Comparison of ENCODE assay signal across 11 mouse cellular contexts in the genomic region with DNA sequence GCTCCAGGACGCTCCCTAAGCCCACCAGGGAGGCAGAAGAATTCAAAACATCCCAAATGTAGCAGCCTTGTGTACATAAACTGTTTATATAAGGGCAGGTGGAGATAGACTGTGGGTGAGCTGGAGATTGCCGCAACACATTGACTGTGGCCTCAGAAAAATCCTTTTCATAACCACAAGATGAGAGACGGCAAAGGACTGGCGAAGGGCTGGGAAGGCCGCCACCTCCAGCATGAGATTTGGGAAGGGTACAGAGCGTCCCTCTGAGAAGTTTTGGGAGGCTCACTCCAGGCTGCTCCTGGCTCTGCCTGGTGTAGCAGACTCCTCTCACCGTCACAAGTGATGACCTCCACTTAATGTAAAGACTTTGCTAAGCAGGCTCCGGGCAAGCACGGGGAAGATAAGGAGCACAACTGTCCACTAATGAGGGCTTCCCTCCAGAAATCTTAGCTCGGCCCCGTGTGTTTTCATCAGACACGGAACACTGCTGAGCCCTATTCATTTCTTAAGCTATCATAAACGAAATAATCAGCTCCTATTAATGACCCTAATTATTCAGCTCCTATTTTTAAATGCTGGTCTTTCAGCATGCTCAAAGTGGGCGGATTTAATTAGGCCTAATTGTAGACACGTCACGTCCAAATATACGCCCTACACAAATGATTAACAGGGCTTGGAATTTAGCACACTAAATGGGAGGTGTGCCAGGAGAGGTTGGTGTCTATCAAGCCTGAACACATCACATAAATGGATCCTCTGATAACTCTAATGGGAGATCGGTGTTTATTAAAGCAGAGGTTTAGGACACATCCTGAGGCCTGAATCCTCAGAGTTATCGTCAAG. TPM values are rescaled to one million over a fixed set of nuclear protein-coding genes. Genes with fewer than 3 reads are reported as not detected.
A peak's percentile ranks its signal among the peaks of the same experiment; 100 is the strongest.
DNase-seq lines count a peak whose midpoint lies in the region; ATAC-seq and TF ChIP-seq lines count a peak whose summit lies in the region.
"Had no signal": no experiment of that assay in that cellular context is flagged by ENCODE, and none has a peak within 500 bp of the region (broad histone marks: within the 10 kb centered on the region; RNA-seq: fewer than 3 reads in every experiment).

No protein-coding gene starts in this region.

- H3K79me3 ChIP-seq in C2C12 (ENCODE audit: low read depth) = no peaks in the 10 kb centered on the region

- ATAC-seq in forebrain, embryonic 14.5 days = peak; percentile 91
- ATAC-seq: Patski had no signal

- H3K4me2 ChIP-seq in forebrain, embryonic 14.5 days (ENCODE audit: low read length) = no peak overlapping the region
- H3K4me2 ChIP-seq: lung, embryonic 14.5 days had no signal

- no peak overlapping the region for H3K9ac ChIP-seq in forebrain, embryonic 14.5 days (ENCODE audit: low read length)
- H3K9ac ChIP-seq: lung, embryonic 14.5 days had no signal

- no peaks in the 10 kb centered on the region for H3K9me3 ChIP-seq in forebrain, embryonic 14.5 days (replicated peaks; ENCODE audit: control insufficient read depth, low read length)

- no peak for TF ChIP-seq CTCF in C2C12 (IDR thresholded peaks at IDR 0.05; ENCODE audit: control insufficient read depth, insufficient read depth, insufficient read length)

- H3ac ChIP-seq in C2C12 (ENCODE audit: control insufficient read depth, insufficient read length, low read depth) = no peak overlapping the region

- no peaks in the 10 kb centered on the region for H3K36me3 ChIP-seq in C2C12 (ENCODE audit: control insufficient read depth, insufficient read depth)
- no peaks in the 10 kb centered on the region for H3K36me3 ChIP-seq in forebrain, embryonic 14.5 days (ENCODE audit: control insufficient read depth, insufficient read depth, low read length)

- H3K4me1 ChIP-seq in forebrain, embryonic 14.5 days (ENCODE audit: control insufficient read depth, insufficient read depth, low read length) = peaks cover 5% of the 10 kb centered on the region; the same call in 1 of the 2 replicates

- H3K27ac ChIP-seq in forebrain, embryonic 14.5 days (ENCODE audit: low read depth, low read length) = no peak overlapping the region
- H3K27ac ChIP-seq: heart, adult 2 months had no signal

- 8% methylated on average over 19 of the region's 19 CpGs for WGBS in forebrain, embryonic 14.5 days

- H3K27me3 ChIP-seq in C2C12 (ENCODE audit: control insufficient read depth, insufficient read depth, insufficient read length) = no peaks in the 10 kb centered on the region
- no peaks in the 10 kb centered on the region; the same call in 1 of the 2 replicates for H3K27me3 ChIP-seq in forebrain, embryonic 14.5 days (replicated peaks; ENCODE audit: control insufficient read depth, insufficient read depth, low read length)
- H3K27me3 ChIP-seq: Patski had no signal

- peak; percentile 38 for DNase-seq in layer of hippocampus, adult 9-11 months
- no peak for DNase-seq in layer of hippocampus, adult 9-10 months (ENCODE audit: low spot score)
- peak; percentile 88 for DNase-seq in forebrain, embryonic 14.5 days (ENCODE audit: low spot score)
- peak; percentile 37 for DNase-seq in kidney, postnatal 10 days
- DNase-seq in ovary, adult 18-20 months (ENCODE audit: low spot score) = no peak
- DNase-seq in embryo, embryonic 10.5 days (ENCODE audit: low spot score) = no peak
- DNase-seq in gastrocnemius, adult 18-20 months (ENCODE audit: low spot score) = no peak
- DNase-seq: heart, adult 2 months; lung, embryonic 14.5 days had no signal

- no peaks in the 10 kb centered on the region for H3K79me2 ChIP-seq in C2C12 (ENCODE audit: control insufficient read depth, insufficient read depth)

- H3K4me3 ChIP-seq in C2C12 (ENCODE audit: insufficient read depth, poor library complexity, severe bottlenecking) = no peak overlapping the region
- no peak overlapping the region for H3K4me3 ChIP-seq in forebrain, embryonic 14.5 days (ENCODE audit: low read depth, low read length)
- H3K4me3 ChIP-seq: heart, adult 2 months had no signal

TF ChIP-seq in C2C12, 6 proteins besides CTCF, POLR2A, EP300 and RAD21:
- TF ChIP-seq MYOD1 (IDR thresholded peaks at IDR 0.05; ENCODE audit: control insufficient read depth, insufficient read length, low read depth) (peak; percentile 65), FOSL1 (IDR thresholded peaks at IDR 0.05; ENCODE audit: insufficient read depth, low read length, poor library complexity, severe bottlenecking) (no peak), USF1 (IDR thresholded peaks at IDR 0.05; ENCODE audit: low read depth) (no peak), MYOG (IDR thresholded peaks at IDR 0.05; ENCODE audit: control insufficient read depth, extremely low read depth, insufficient read length) (no peak)

RNA-seq across cellular contexts. Expression of gene Ets2, which starts 33.5 kb away (rescaled TPM):
- polyA plus RNA-seq in C2C12 (2012; fragmentation: generic; extraction: Trizol) = 60.6 TPM
- polyA plus RNA-seq in forebrain, embryonic 14.5 days (2014; fragmentation: Nextera tagmentation; extraction: Ambion mirVana) = 10.2 and 12.2 TPM in 2 replicates
- total RNA-seq in gastrocnemius, adult 18-20 months (2021) = 10 to 100 TPM; 20.5 to 26.7 TPM

Comparison
In these comparisons a context has a peak if more than half of its experiments do, and no peak if none do; other contexts are left out.
1. DNase-seq: peak in layer of hippocampus, adult 9-11 months (single experiment), forebrain, embryonic 14.5 days (single experiment) and kidney, postnatal 10 days (single experiment); none in layer of hippocampus, adult 9-10 months (single experiment), ovary, adult 18-20 months (single experiment), embryo, embryonic 10.5 days (single experiment) and gastrocnemius, adult 18-20 months (single experiment).